Mouse (Mus musculus): ENCODE results near the gene Flnb. TPM values are rescaled to one million over a fixed set of nuclear protein-coding genes. Genes with fewer than 3 reads are reported as not detected.

Flnb gene
- polyA plus RNA-seq (2015; fragmentation: Illumina TruSeq; extraction: RNeasy Lipid Tissue Mini Kit (QIAGEN cat#74804); ENCODE audit: insufficient read depth, low replicate concordance), result 10.4 TPM

GRCm38 (mm10) chr14:7817770-7818462 is at the start of gene Flnb:
Flnb (plus strand) TSS chr14:7817957.

GRCm38 (mm10) chr14:7791532-7792159 is 26.1 kb upstream of the Flnb start, which contains the start of gene Gm26661:
Gm26661 (plus strand) TSS chr14:7791587.

GRCm38 (mm10) chr14:7957049-7957448 is 139.3 kb downstream of the Flnb start, which contains the start of gene Gm45521:
Gm45521 (plus strand) TSS chr14:7957288.

GRCm38 (mm10) chr14:7994271-7994767 is 176.6 kb downstream of the Flnb start, which contains the start of gene Dnase1l3:
Dnase1l3 (minus strand) TSS chr14:7994573.

Other genes with a start within 250 kb of the Flnb start
- gene Gm3558, start 249.4 kb upstream of the Flnb start, polyA plus RNA-seq (2015; fragmentation: Illumina TruSeq; extraction: RNeasy Lipid Tissue Mini Kit (QIAGEN cat#74804); ENCODE audit: insufficient read depth, low replicate concordance), result 0.29 TPM
- gene Gm10338, start 222.4 kb upstream of the Flnb start, polyA plus RNA-seq (2015; fragmentation: Illumina TruSeq; extraction: RNeasy Lipid Tissue Mini Kit (QIAGEN cat#74804); ENCODE audit: insufficient read depth, low replicate concordance), result not detected
- not detected for gene Gm10128, start 174.0 kb upstream of the Flnb start, polyA plus RNA-seq (2015; fragmentation: Illumina TruSeq; extraction: RNeasy Lipid Tissue Mini Kit (QIAGEN cat#74804); ENCODE audit: insufficient read depth, low replicate concordance)
- gene Gm26661, start 26.4 kb upstream of the Flnb start, polyA plus RNA-seq (2015; fragmentation: Illumina TruSeq; extraction: RNeasy Lipid Tissue Mini Kit (QIAGEN cat#74804); ENCODE audit: insufficient read depth, low replicate concordance), result not detected
- gene Gm45521, start 139.3 kb downstream of the Flnb start, polyA plus RNA-seq (2015; fragmentation: Illumina TruSeq; extraction: RNeasy Lipid Tissue Mini Kit (QIAGEN cat#74804); ENCODE audit: insufficient read depth, low replicate concordance), result not detected
- 99.6 TPM for gene Dnase1l3, start 176.6 kb downstream of the Flnb start, polyA plus RNA-seq (2015; fragmentation: Illumina TruSeq; extraction: RNeasy Lipid Tissue Mini Kit (QIAGEN cat#74804); ENCODE audit: insufficient read depth, low replicate concordance)
- 12.7 TPM for gene Abhd6, start 184.9 kb downstream of the Flnb start, polyA plus RNA-seq (2015; fragmentation: Illumina TruSeq; extraction: RNeasy Lipid Tissue Mini Kit (QIAGEN cat#74804); ENCODE audit: insufficient read depth, low replicate concordance)